Mouse (Mus musculus) naive thymus-derived CD4-positive, alpha-beta T cell, adult 5 months (primary cell): ENCODE measurements around the gene N4bp2l1. TPM values are rescaled to one million over a fixed set of nuclear protein-coding genes. Genes with fewer than 3 reads are reported as not detected.

Experiments
- polyA plus RNA-seq: library from polyadenylated mRNA; unstranded; fragments of 100-300 nt; shearing (Covaris generic); gene quantifications from one replicate; pipeline ENCODE4 v1.2.1, GENCODE M21; 2017

N4bp2l1 gene
- polyA plus RNA-seq = 151 TPM

GRCm38 (mm10) chr5:150597088-150597487 is at the start of gene N4bp2l1:
Gene N4bp2l1, minus strand, starts transcription at chr5:150597188.

DNA sequence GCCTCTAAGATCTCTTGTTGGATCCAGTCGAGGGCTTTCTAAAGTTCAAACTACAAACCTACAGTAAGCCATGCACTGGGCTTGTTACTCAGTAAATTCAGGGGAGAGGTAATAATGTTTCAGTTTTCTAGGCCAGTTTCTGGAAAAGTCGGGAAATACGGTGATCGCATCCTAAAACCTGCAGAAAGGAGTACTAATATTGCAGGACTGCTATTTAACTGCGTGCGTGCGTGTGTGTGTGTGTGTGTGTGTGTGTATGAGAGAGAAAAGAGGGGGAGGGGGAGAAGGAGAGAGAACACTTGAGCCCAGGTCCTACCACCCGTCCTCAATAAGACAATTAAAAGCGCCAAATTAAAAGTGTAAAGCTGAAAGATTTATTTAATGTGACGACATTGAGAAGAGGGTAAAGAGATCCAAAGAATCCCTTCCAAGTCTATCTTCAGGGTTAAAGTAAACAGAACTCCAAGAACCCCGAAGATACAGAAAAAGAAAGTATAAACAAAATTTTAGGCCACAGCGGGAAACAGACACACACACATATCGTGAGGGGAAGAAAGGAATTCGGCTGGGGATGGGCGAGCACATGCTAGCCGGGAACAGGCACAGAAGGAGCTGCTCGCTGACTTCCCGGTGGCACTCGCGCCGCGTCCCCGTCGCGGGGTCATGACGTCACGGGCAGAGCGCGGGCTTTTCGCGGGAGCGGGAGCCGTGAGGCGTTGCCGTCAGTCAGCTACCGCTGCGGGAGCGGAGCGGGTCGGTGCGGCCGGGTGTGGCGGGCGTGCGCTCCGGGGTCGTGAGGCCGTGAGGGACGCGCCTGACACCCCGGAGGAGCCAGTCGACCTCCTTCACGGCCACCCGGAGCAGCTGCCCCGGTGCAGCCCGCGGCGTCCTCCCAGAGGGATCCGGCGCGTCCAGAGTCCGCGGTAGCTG is 74.8 kb downstream of the N4bp2l1 start, which contains the start of gene Brca2:
Gene Brca2, plus strand, starts transcription at position 694 of the 930 bp plus-strand sequence.

Other genes with a start within 250 kb of the N4bp2l1 start
- gene Zar1l, start 79.0 kb downstream of the N4bp2l1 start, polyA plus RNA-seq = not detected
- 5.3 TPM for gene Brca2, start 74.6 kb downstream of the N4bp2l1 start, polyA plus RNA-seq
- gene N4bp2l2, start 69.0 kb upstream of the N4bp2l1 start, polyA plus RNA-seq = 130 TPM
- 25.7 TPM for gene Pds5b, start 76.6 kb upstream of the N4bp2l1 start, polyA plus RNA-seq